8 mouse cellular contexts compared by ENCODE assay signal in the genomic region with DNA sequence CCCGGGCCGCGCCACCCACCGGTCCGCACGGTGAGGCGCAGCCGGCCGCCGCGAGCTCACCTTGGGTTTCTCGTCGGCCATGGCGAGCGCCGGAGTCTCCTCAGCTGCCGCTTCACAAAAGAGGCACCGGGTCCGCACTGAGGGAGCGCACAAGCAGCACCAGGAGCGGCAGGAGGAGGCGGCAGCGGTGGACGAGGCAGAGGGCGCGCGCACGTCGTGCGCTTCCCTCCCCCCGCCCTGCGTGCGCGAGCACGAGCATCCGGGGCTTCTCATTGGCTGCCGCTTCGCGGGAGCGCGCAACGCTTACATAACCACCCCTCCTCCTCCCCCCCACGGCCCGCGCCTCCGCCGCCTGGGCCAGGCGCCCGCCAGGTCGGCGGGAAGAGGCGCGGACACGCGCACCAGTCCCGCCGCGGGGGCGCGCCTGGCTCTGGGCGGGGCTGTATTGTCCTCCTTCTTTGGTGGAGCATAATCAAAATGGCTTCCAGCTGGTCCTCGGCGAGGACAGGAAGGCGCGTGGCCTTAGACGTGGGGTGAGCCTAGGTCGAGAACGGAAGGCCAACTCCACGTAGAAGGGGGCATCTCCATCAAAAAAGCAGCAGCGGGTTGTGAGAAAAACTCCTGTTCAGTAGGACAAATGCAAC. TPM values are rescaled to one million over a fixed set of nuclear protein-coding genes. Genes with fewer than 3 reads are reported as not detected.
DNase-seq lines count a peak whose midpoint lies in the region; ATAC-seq lines count a peak whose summit lies in the region.

A gene (minus strand): TSS at position 239 of the 644 bp plus-strand sequence.

- peak; percentile 86 to 88 for ATAC-seq in hematopoietic stem cell, adult 5-6 weeks (replicated peaks in 1 of 2; ENCODE audit: insufficient read depth in 1 of 2, low FRiP score in 2 of 2, low TSS enrichment in 1 of 2, low read depth in 1 of 2, poor library complexity in 2 of 2, severe bottlenecking in 2 of 2)
- peak; percentile 92 for ATAC-seq in lung, embryonic 16.5 days (ENCODE audit: low read depth)

- no peaks in the 10 kb centered on the region for H3K27me3 ChIP-seq in lung, embryonic 16.5 days (ENCODE audit: control insufficient read depth, insufficient read depth, low read depth, low read length)

- peak within 1 kb of the TSS; percentile 99 for H3K9ac ChIP-seq in lung, embryonic 16.5 days (ENCODE audit: low read length)

- DNase-seq in MEL-GATA-1-ER (ENCODE audit: extremely low read depth, low read depth): peak; percentile 80
- peak; percentile 100 for DNase-seq in cerebellum, adult 8-10 months
- DNase-seq in forelimb bud, embryonic 11.5 days (ENCODE audit: low read depth, low spot score): peak; percentile 99
- DNase-seq in layer of hippocampus, adult 9-10 months (ENCODE audit: low spot score): peak; percentile 92
- DNase-seq in ovary, postnatal 10 days (ENCODE audit: low spot score): peak; percentile 95
- peak; percentile 98 to 99 for DNase-seq in thymus, postnatal 10 days (ENCODE audit: low spot score in 2 of 2)

- H3K4me2 ChIP-seq in lung, embryonic 16.5 days (ENCODE audit: low read depth, low read length): peak within 1 kb of the TSS; percentile 67

- peak within 1 kb of the TSS; percentile 100 for H3K27ac ChIP-seq in lung, embryonic 16.5 days (ENCODE audit: low read length)

- no peaks in the 10 kb centered on the region for H3K9me3 ChIP-seq in lung, embryonic 16.5 days (ENCODE audit: control insufficient read depth, low read length)

- WGBS in lung, embryonic 16.5 days: under 1% methylated on average over 62 of the region's 70 CpGs

- H3K4me1 ChIP-seq in lung, embryonic 16.5 days (replicated peaks; ENCODE audit: control insufficient read depth, insufficient read depth, low read length): peaks cover 4% of the 10 kb centered on the region

- peak within 1 kb of the TSS; percentile 97 for H3K4me3 ChIP-seq in lung, embryonic 16.5 days (ENCODE audit: low read length)

- H3K36me3 ChIP-seq in lung, embryonic 16.5 days (ENCODE audit: control insufficient read depth, insufficient read depth, low read length): peaks cover 19% of the 10 kb centered on the region

RNA-seq across cellular contexts. Expression of the gene that starts here (rescaled TPM):
- 501 and 618 TPM in 2 replicates for total RNA-seq in hematopoietic stem cell, adult 5-6 weeks (2017)
- polyA plus RNA-seq in lung, embryonic 16.5 days (2015; fragmentation: Nextera tagmentation; extraction: Ambion mirVana): 889 and 930 TPM in 2 replicates

Comparison
In these comparisons a context has a peak if more than half of its experiments do, and no peak if none do; other contexts are left out.
1. Peak in every context shown above with its lines: DNase-seq, ATAC-seq, H3K4me3 ChIP-seq and H3K27ac ChIP-seq.